ENCODE assay signal across 15 mouse cellular contexts in genomic region chr3:102096366-102096765, GRCm38 (mm10). TPM values are rescaled to one million over a fixed set of nuclear protein-coding genes. Genes with fewer than 3 reads are reported as not detected.
"Had no signal": no experiment of that assay in that cellular context is flagged by ENCODE, and none has a peak within 500 bp of the region (broad histone marks: within the 10 kb centered on the region; RNA-seq: fewer than 3 reads in every experiment).

No protein-coding gene starts in this region.

- DNase-seq: kidney, postnatal 25 days; liver; liver, embryonic 13.5 days; liver, postnatal 0 days; lung, postnatal 14 days; right cerebral cortex, postnatal 14 days; thymus, postnatal 4 days had no signal

- H3K9me3 ChIP-seq: limb, embryonic 12.5 days; liver, embryonic 13.5 days; lung, embryonic 15.5 days; stomach, embryonic 15.5 days had no signal

- H3K36me3 ChIP-seq: limb, embryonic 12.5 days; liver, embryonic 13.5 days; lung, embryonic 15.5 days; stomach, embryonic 15.5 days had no signal

- H3K27me3 ChIP-seq: liver, embryonic 13.5 days; lung, embryonic 15.5 days; megakaryocyte, embryonic 14.5 days; stomach, embryonic 15.5 days had no signal

- H3K4me2 ChIP-seq: limb, embryonic 12.5 days; liver, embryonic 13.5 days; lung, embryonic 15.5 days; midbrain, embryonic 11.5 days; stomach, embryonic 15.5 days had no signal

- ATAC-seq: liver, postnatal 0 days; midbrain, embryonic 16.5 days had no signal

- H3K4me1 ChIP-seq: liver, embryonic 13.5 days; lung, embryonic 15.5 days; megakaryocyte, embryonic 14.5 days; stomach, embryonic 15.5 days had no signal

- H3K4me3 ChIP-seq: left cerebral cortex, adult 2 months; limb, embryonic 12.5 days; liver, embryonic 13.5 days; lung, embryonic 15.5 days; megakaryocyte, embryonic 14.5 days; stomach, embryonic 15.5 days had no signal

- H3K9ac ChIP-seq: limb, embryonic 12.5 days; liver, embryonic 13.5 days; liver, postnatal 0 days; lung, embryonic 15.5 days; stomach, embryonic 15.5 days had no signal

- H3K27ac ChIP-seq: left cerebral cortex, adult 2 months; limb, embryonic 12.5 days; liver, embryonic 13.5 days; lung, embryonic 15.5 days; macrophage had no signal

RNA-seq across cellular contexts. Expression of gene Casq2, which starts 10.2 kb away (rescaled TPM):
- polyA plus RNA-seq: macrophage; midbrain, embryonic 11.5 days had no signal
